Mouse (Mus musculus) limb, embryonic 13.5 days (tissue): ENCODE results near the gene Psd. TPM values are rescaled to one million over a fixed set of nuclear protein-coding genes. Genes with fewer than 3 reads are reported as not detected.

ENCODE experiments used
- ATAC-seq: fragments of 200-750 bp; cut with Nextera tagmentation; 2 replicates; pipeline ENCODE4 v1.8.0; 2017; ENCODE audit warnings: low read depth, moderate number of reproducible peaks, moderate TSS enrichment; ENCODE audit not compliant: low FRiP score
- H3K27ac ChIP-seq: fragments of 300-500 bp; sonication (generic); 2 replicates; pipeline ENCODE4 v1.5.1; 2015; ENCODE audit warnings: inconsistent platforms, mild to moderate bottlenecking, moderate library complexity
- H3K27me3 ChIP-seq: fragments of 300-500 bp; sonication (generic); 2 replicates; pipeline ENCODE4 v1.6.1; 2015; ENCODE audit warnings: mild to moderate bottlenecking, inconsistent platforms
- H3K36me3 ChIP-seq: fragments of 300-500 bp; sonication (generic); 2 replicates; pipeline ENCODE4 v1.6.1; 2015; ENCODE audit warnings: inconsistent platforms, mild to moderate bottlenecking, moderate library complexity
- H3K4me1 ChIP-seq: fragments of 300-500 bp; sonication (generic); 2 replicates; pipeline ENCODE4 v1.6.1; 2015; ENCODE audit warnings: inconsistent platforms
- H3K4me2 ChIP-seq: fragments of 300-500 bp; sonication (generic); replicated peaks from 2 replicates; pipeline ENCODE4 v1.6.1; 2015; ENCODE audit warnings: inconsistent platforms, mild to moderate bottlenecking, moderate library complexity
- H3K4me3 ChIP-seq: fragments of 300-500 bp; sonication (generic); 2 replicates; pipeline ENCODE4 v1.5.1; 2015; ENCODE audit warnings: moderate library complexity, mild to moderate bottlenecking, inconsistent platforms
- H3K9ac ChIP-seq: fragments of 300-500 bp; sonication (generic); 2 replicates; pipeline ENCODE4 v1.6.1; 2015; ENCODE audit warnings: mild to moderate bottlenecking, inconsistent platforms
- H3K9me3 ChIP-seq: fragments of 300-500 bp; sonication (generic); 2 replicates; pipeline ENCODE4 v1.6.1; 2016; ENCODE audit warnings: inconsistent platforms
- WGBS: fragments of 180-500 bp; shearing (Covaris S2); methylation state at CpG from one replicate; pipeline ENCODE4 v1.1.7; 2015; 5-methylcytosine and 5-hydroxymethylcytosine counted together
- polyA plus RNA-seq: library from polyadenylated mRNA; unstranded; fragments of >200 nt; fragmentation: Nextera tagmentation; extraction: Ambion mirVana; gene quantifications from 2 replicates; pipeline ENCODE4 v1.2.1, GENCODE M21; 2015

Gene Psd
- polyA plus RNA-seq, 1 experiment from 2014 or later: 4.1 TPM

DNA sequence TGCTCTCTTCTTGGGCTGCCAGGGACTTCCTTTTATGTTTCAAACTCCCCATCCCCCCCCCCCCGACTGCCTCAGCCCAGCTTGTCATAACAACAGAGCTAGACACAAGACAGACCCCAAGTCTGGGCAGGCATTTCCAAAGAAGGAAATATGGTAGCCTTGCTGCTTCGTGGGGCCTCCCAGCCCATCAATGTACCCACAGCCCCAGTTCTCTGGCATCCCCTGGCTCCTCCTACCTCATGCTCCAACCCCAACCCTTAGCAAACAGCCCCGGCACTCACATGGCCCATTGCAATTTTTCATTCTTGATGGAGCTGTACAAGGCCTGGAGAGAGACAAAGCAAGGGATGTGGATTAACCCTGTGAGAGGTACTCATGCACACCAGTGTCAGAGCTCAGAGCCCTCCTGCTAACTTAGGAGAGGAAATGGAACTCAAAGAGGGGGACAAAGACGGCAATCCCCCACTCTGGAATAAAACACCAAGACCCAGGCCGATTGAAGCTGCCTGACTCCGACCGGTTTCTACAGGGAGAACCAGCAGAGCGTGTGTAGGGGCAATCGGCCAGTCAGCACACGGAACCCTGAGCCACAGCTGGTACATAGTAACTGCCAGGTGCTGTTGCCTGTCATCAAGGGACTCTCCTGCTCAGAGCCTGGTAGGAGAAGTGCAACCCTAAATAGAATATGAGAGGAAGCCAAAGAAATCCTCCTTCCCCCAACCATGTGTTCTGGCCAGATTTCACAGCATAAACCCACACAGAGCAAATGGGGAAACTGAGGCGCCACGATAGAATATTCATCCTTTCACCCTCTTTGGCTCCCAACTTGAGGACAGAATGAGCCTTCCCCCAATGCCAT, 11.0 kb downstream of the Psd start:
- whole genome bisulfite sequencing: 49% methylated on average over 12 of the region's 12 CpGs
- no peak overlapping the region for H3K27ac ChIP-seq
- peaks cover 18% of the 10 kb centered on the region for H3K4me1 ChIP-seq
- no peaks in the 10 kb centered on the region for H3K9me3 ChIP-seq
- peaks cover 22% of the 10 kb centered on the region for H3K36me3 ChIP-seq
- H3K9ac ChIP-seq: no peak overlapping the region
- no peak overlapping the region for H3K4me2 ChIP-seq
- no peak for ATAC-seq
- peaks cover 91% of the 10 kb centered on the region for H3K27me3 ChIP-seq
- H3K4me3 ChIP-seq: no peak overlapping the region

DNA sequence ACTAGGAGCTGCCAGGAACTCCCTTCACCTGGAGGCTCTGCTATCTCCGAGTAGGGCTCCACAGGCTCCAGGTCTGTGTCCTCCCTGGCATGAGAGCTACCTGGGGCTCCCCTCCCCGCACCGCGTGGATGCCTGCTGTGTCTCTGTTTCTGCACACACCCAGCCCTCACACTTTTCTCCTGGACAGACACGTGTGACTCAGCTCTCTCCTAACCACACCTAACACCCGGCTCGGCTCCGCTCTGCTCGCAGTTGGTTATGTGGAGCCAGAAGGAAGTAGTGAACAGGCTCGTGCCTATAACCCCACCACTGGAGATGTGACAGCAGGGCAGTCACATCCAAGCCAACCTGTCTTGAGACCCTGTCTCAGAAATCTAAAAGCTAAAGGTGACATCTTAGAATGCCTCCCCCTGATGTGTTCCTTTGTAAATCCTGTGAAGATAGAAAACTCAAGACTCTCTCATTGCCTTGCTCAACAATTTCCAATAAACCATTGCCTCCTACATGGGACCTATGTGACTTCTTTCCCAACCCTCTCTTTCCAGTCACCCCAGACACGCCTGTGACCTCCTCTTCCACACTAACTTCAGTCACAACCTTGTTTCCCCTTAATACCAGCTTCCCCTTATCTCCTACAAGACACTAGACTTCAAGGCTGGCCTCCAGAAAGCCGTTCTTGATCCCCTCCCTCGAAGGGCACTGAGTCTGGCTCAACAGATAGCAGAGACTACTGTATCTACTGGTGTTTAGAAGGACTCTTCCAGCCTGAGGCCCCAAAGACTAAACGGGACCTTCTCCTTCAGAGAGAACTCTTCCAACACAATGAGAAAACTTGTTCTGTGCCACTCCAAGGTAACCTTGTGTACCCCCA, 11.8 kb downstream of the Psd start:
- Histone ChIP-seq H3K4me1 (peaks cover 18% of the 10 kb centered on the region), H3K27me3 (peaks cover 82% of the 10 kb centered on the region), H3K4me2 (no peak overlapping the region), H3K27ac (no peak overlapping the region), H3K9me3 (no peaks in the 10 kb centered on the region), H3K9ac (no peak overlapping the region), H3K4me3 (no peak overlapping the region), H3K36me3 (peaks cover 31% of the 10 kb centered on the region)
- 43% methylated on average over 14 of the region's 14 CpGs for WGBS
- no peak for ATAC-seq

DNA sequence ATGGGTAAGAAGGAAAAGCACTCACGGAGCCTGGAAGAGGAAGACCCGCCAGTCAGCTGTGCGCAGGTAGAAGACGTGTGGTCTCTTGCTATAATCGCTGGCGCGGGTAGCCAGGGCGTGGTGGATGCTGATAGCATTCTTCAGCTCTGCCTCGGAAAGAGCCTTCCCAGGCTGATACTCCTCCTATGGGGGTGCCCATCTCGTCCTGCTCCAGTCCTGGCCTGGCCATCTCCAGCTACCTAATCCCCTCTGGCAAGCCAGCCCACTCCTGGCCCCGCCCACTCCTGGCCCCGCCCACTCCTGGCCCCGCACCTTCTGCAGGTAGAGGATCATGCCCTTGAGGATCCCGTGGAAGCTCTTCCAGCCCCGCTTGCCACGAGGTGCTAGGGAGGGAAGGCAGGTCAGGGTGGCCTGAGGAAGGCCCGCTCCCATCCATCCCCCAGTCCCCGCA, 12.8 kb downstream of the Psd start:
- no peak overlapping the region for H3K27ac ChIP-seq
- H3K9ac ChIP-seq: no peak overlapping the region
- ATAC-seq: no peak
- 10% methylated on average over 18 of the region's 18 CpGs for WGBS
- peaks cover 78% of the 10 kb centered on the region for H3K27me3 ChIP-seq
- peaks cover 16% of the 10 kb centered on the region for H3K4me1 ChIP-seq
- H3K4me3 ChIP-seq: no peak overlapping the region
- no peaks in the 10 kb centered on the region for H3K9me3 ChIP-seq
- no peak overlapping the region for H3K4me2 ChIP-seq
- peaks cover 37% of the 10 kb centered on the region for H3K36me3 ChIP-seq

DNA sequence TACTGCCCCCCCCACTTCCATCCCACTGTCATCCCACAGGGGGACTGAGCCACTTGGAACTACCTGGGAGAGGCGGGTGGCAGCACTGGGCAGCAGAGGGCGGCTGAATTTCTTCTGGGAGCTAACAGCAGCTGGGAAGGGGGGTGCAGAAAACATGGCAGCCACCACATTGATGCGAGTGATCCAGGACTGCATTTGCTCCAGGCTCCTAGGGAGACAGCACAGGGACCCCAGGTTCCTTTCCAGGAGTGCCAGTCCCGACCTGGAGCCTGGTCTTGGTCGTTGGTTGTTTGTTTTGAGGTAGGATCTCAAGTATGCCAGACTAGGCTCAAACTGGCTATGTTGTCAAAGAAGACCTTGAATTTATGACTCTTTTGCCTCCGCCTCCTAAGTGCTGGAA, 13.4 kb downstream of the Psd start:
- Histone ChIP-seq H3K27me3 (peaks cover 76% of the 10 kb centered on the region), H3K36me3 (peaks cover 37% of the 10 kb centered on the region), H3K9ac (no peak overlapping the region), H3K9me3 (no peaks in the 10 kb centered on the region), H3K4me3 (no peak overlapping the region), H3K4me2 (no peak overlapping the region), H3K4me1 (peaks cover 14% of the 10 kb centered on the region), H3K27ac (no peak overlapping the region)
- WGBS: 71% methylated on average over 6 of the region's 6 CpGs
- no peak for ATAC-seq

DNA sequence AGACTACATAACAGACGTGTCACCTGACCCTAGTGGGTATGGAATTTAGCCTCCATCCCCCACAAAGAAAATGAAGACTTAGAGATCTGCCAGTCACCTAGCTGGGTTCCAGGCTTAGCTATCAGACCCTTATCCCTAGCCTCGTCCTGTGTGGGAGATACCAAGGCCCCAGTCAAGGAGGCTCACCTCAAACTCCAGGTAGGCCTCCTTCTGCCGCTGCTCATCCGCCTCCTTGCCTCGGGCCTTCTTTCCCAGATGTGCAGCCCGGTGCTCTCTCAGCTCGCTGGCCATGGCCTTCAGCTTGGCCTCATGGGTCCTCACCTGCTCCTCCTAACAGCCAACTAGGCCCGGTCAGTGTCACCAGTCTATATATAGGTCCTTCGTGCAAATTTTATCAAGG, 13.8 kb downstream of the Psd start:
- no peak overlapping the region for H3K4me3 ChIP-seq
- 80% methylated on average over 9 of the region's 9 CpGs for WGBS

DNA sequence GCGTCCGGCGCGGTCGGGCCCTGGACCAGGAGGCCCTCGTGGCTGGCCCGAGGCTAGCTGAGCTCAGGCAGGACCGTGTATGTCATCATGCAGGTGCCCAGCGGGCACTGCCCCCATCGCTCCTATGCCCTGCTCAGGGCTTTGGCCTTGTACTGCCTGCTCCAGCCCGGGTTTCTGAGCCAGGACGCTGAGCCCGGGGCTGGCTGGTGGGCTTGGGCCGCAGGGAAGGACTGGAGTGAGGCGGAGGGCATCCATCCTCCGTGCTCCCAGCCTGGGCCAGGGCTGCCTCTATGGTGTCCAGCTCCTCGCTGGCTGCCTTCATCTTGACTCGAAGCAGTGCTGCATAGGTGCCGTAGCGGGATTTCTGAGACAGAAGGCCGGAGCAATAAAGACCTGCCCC, 14.4 kb downstream of the Psd start:
- WGBS: 90% methylated on average over 21 of the region's 21 CpGs
- H3K4me1 ChIP-seq: peaks cover 9% of the 10 kb centered on the region
- no peak for ATAC-seq
- no peak overlapping the region for H3K9ac ChIP-seq
- H3K4me3 ChIP-seq: no peak overlapping the region
- H3K27ac ChIP-seq: no peak overlapping the region
- peaks cover 38% of the 10 kb centered on the region for H3K36me3 ChIP-seq
- peaks cover 76% of the 10 kb centered on the region for H3K27me3 ChIP-seq
- no peaks in the 10 kb centered on the region for H3K9me3 ChIP-seq
- H3K4me2 ChIP-seq: no peak overlapping the region

More for the DNA sequence above, 13.8 kb downstream of the Psd start:
- Histone ChIP-seq H3K9me3 (no peaks in the 10 kb centered on the region), H3K27ac (no peak overlapping the region), H3K4me2 (no peak overlapping the region), H3K36me3 (peaks cover 37% of the 10 kb centered on the region), H3K4me1 (peaks cover 14% of the 10 kb centered on the region), H3K27me3 (peaks cover 76% of the 10 kb centered on the region), H3K9ac (no peak overlapping the region)
- no peak for ATAC-seq

DNA sequence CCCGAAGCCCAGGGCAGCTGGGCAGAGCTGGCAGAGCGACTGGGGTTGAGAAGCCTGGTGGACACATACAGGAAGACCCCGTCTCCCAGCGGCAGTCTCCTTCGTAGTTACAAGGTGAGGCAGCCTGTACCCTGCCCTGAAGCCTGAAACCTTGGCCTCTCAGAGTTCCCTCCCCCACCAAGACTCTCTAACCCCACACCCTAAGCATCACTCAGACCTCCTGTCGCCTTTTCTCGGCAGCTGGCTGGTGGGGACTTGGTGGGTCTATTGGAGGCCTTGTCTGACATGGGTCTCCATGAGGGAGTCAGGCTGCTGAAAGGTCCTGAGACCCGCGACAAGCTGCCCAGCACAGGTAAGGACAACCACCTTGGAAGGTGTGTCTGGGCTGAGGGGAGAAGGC, 15.6 kb downstream of the Psd start:
- no peak for ATAC-seq
- 79% methylated on average over 9 of the region's 9 CpGs for WGBS
- peaks cover 74% of the 10 kb centered on the region for H3K27me3 ChIP-seq
- no peaks in the 10 kb centered on the region for H3K9me3 ChIP-seq
- H3K36me3 ChIP-seq: peaks cover 41% of the 10 kb centered on the region
- no peak overlapping the region for H3K4me2 ChIP-seq
- H3K27ac ChIP-seq: no peak overlapping the region
- no peak overlapping the region for H3K9ac ChIP-seq
- H3K4me3 ChIP-seq: no peak overlapping the region
- H3K4me1 ChIP-seq: peaks cover 6% of the 10 kb centered on the region

DNA sequence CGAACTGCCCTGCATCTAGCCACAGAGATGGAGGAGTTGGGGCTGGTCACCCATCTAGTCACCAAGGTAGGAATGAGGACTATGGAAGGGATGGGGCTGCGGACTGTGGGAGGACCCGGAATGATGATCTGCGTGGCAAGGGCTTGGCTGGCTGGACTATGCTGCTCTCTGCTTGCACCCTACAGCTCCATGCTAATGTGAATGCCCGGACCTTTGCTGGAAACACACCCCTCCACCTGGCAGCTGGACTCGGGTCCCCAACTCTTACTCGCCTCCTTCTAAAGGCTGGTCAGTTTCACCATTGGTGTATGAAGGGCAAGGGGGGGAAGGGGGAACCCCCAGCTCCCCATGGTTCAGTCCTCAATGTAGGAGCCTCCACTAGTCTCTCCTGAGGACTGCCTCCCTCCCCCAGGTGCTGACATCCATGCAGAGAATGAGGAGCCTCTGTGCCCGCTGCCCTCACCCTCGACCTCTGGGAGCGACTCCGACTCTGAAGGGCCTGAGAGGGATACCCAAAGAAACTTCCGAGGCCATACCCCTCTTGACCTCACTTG, 16.6 kb downstream of the Psd start:
- H3K27me3 ChIP-seq: peaks cover 68% of the 10 kb centered on the region

DNA sequence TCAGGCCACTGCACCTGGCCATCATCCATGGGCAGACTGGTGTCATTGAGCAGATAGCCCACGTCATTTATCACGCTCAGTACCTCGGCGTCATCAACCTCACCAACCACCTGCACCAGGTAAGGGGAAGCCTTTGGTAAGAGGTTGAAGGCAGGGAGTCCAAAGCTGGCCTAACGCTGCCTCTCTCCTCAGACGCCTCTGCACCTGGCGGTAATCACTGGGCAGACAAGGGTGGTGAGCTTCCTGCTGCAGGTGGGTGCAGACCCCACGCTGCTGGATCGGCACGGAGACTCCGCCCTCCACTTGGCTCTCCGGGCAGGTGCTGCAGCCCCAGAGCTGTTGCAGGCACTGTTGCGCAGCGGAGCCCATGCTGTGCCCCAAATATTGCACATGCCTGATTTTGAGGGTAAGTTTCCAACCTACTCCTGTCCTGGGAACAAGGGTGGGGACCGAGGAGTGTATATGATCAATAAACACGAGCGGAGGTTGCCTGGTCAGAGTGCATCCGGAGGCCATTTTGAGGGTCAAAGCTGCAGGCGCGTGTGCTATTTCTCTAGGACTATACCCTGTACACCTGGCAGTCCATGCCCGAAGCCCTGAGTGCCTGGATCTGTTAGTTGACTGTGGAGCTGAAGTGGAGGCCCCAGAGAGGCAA, 17.2 kb downstream of the Psd start:
- H3K9me3 ChIP-seq: no peaks in the 10 kb centered on the region
- peaks cover 15% of the 10 kb centered on the region for H3K4me1 ChIP-seq
- H3K27ac ChIP-seq: no peak overlapping the region
- peaks cover 41% of the 10 kb centered on the region for H3K36me3 ChIP-seq
- peak overlapping the region; percentile 80; the same call in 1 of the 2 replicates for H3K4me2 ChIP-seq
- H3K4me3 ChIP-seq: no peak overlapping the region
- H3K9ac ChIP-seq: no peak overlapping the region; the same call in 1 of the 2 replicates
- H3K27me3 ChIP-seq: peaks cover 62% of the 10 kb centered on the region
- ATAC-seq: no peak
- WGBS: 79% methylated on average over 21 of the region's 21 CpGs

More for the DNA sequence above, 16.6 kb downstream of the Psd start:
- Histone ChIP-seq H3K4me3 (no peak overlapping the region), H3K27ac (no peak overlapping the region), H3K9ac (no peak overlapping the region), H3K9me3 (no peaks in the 10 kb centered on the region), H3K36me3 (peaks cover 41% of the 10 kb centered on the region), H3K4me2 (no peak overlapping the region), H3K4me1 (peaks cover 12% of the 10 kb centered on the region)
- WGBS: 89% methylated on average over 12 of the region's 12 CpGs
- ATAC-seq: no peak

DNA sequence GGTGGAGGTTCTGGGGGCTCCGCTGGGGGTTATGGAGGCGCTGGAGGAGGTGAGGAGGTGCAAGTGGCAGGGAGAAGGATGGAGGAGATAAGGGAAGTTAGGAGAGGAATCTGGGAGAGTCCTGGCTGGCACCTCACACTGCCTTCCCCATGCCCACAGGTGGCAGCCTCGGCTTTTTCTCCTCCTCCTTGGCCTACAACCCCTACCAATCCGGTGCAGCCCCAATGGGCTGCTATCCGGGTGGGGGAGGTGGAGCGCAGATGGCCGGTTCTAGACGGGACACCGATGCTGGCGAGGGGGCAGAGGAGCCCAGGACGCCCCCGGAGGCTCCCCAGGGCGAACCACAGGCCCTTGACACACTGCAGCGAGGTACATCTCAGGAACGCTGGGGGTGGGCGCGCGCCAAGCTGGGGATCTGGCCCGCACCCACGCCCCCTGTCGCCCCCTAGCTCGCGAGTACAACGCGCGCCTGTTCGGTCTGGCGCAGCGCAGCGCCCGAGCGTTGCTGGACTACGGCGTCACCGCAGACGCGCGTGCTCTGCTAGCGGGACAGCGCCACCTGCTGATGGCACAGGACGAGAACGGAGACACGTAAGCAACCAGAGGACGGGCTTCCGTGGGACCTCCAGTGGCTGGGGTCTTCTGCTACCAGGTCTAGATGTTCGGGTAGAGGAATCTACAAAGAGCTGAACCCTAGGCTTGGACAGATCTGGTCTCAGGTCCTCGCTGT, 18.1 kb downstream of the Psd start:
- 2% methylated on average over 47 of the region's 47 CpGs for WGBS
- no peaks in the 10 kb centered on the region for H3K9me3 ChIP-seq

DNA sequence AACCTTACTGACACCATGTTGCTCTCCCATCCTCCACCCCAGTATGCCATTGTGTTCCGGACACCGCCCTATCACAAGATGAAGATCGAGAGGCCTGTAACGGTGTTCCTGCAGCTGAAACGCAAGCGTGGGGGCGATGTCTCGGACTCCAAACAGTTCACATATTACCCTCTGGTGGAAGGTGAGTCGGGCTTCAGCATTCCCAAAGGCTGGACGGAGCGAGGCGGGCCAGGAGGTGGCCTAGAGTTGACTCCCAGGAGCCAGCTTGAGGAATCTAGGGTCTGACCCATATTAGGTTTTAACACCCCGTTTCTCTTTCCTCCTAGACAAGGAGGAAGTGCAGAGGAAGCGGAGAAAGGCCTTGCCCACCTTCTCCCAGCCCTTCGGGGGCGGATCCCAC, 18.7 kb downstream of the Psd start:
- H3K27ac ChIP-seq: no peak overlapping the region
- peak overlapping the region; percentile 45 for H3K4me3 ChIP-seq
- peaks cover 41% of the 10 kb centered on the region for H3K36me3 ChIP-seq
- H3K9ac ChIP-seq: no peak overlapping the region
- 55% methylated on average over 16 of the region's 16 CpGs for WGBS
- ATAC-seq: no peak
- H3K4me2 ChIP-seq: peak overlapping the region; percentile 80
- H3K4me1 ChIP-seq: peaks cover 24% of the 10 kb centered on the region
- no peaks in the 10 kb centered on the region for H3K9me3 ChIP-seq
- H3K27me3 ChIP-seq: peaks cover 48% of the 10 kb centered on the region

More for the DNA sequence above, 18.1 kb downstream of the Psd start:
- Histone ChIP-seq H3K27me3 (peaks cover 53% of the 10 kb centered on the region), H3K9ac (peak overlapping the region; percentile 65), H3K36me3 (peaks cover 41% of the 10 kb centered on the region), H3K4me3 (peak overlapping the region; percentile 45), H3K27ac (no peak overlapping the region), H3K4me2 (peak overlapping the region; percentile 80), H3K4me1 (peaks cover 19% of the 10 kb centered on the region)
- peak; percentile 5; the same call in 1 of the 2 replicates for ATAC-seq
